Mouse (Mus musculus) heart, postnatal 25 days (tissue): ENCODE results near the gene Acd. TPM values are rescaled to one million over a fixed set of nuclear protein-coding genes. Genes with fewer than 3 reads are reported as not detected.

Experiments used
- DNase-seq: peaks from one replicate; pipeline ENCODE4 v3.0.0; 2022; ENCODE audit warnings: low spot score
- intact Hi-C: fragments of 180-260 bp; cut with DNase I; formaldehyde crosslinking; loops from one replicate; pipeline ENCODE4 v1.15.1; 2025
- total RNA-seq, 2 experiments: library from RNA; stranded (reverse); gene quantifications; 2 replicates each; pipeline ENCODE4 v1.2.3; 2021

The Acd gene
- total RNA-seq: 10 to 100 TPM; 11.1 to 13.7 TPM

GRCm38 (mm10) chr8:105700966-105701824 lies at the start of gene Acd, which contains the start of gene Pard6a:
TSS of gene Acd (minus strand) at chr8:105701102.
TSS of gene Pard6a (plus strand) at chr8:105701148.
- peak; percentile 90 for DNase-seq
- intact Hi-C loops: no loop called here

GRCm38 (mm10) chr8:105750606-105751005 lies 49.7 kb upstream of the Acd start:
- intact Hi-C loops: no loop called here

GRCm38 (mm10) chr8:105743301-105743700 lies 42.4 kb upstream of the Acd start:
- intact Hi-C loops: no loop called here
- DNase-seq: no peak

More at GRCm38 (mm10) chr8:105750606-105751005, 49.7 kb upstream of the Acd start:
- DNase-seq: peak; percentile 15

GRCm38 (mm10) chr8:105739216-105739615 lies 38.3 kb upstream of the Acd start:
- intact Hi-C loops: no loop called here
- no peak for DNase-seq

GRCm38 (mm10) chr8:105732186-105732585 lies 31.3 kb upstream of the Acd start:
- DNase-seq: no peak
- intact Hi-C loops: no loop called here

GRCm38 (mm10) chr8:105727397-105728124 lies 26.7 kb upstream of the Acd start:
- DNase-seq: peak; percentile 65
- intact Hi-C loops: loop anchor here (5.0 kb wide), 1 partner anchor 45 kb away; no protein-coding TSS in a partner anchor

GRCm38 (mm10) chr8:105725726-105726125 lies 24.8 kb upstream of the Acd start:
- intact Hi-C loops: loop anchor here (5.0 kb wide), 1 partner anchor 47 kb away; no protein-coding TSS in a partner anchor
- DNase-seq: no peak

GRCm38 (mm10) chr8:105722861-105723260 lies 22.0 kb upstream of the Acd start:
- no peak for DNase-seq
- intact Hi-C loops: no loop called here

- no peak for DNase-seq
- intact Hi-C loops: no loop called here
These were observed 18.7 kb upstream of the Acd start for GRCm38 (mm10) chr8:105719637-105720036.

GRCm38 (mm10) chr8:105716302-105716945 lies 15.5 kb upstream of the Acd start:
- intact Hi-C loops: no loop called here
- DNase-seq: no peak

- no peak for DNase-seq
- intact Hi-C loops: no loop called here
These were observed 14.1 kb upstream of the Acd start for GRCm38 (mm10) chr8:105715042-105715441.

GRCm38 (mm10) chr8:105714139-105714538 lies 13.2 kb upstream of the Acd start:
- intact Hi-C loops: loop anchor here (1.0 to 5.0 kb wide), 5 partner anchors 43 to 308 kb away; partner anchors contain the start of genes Gfod2, Ranbp10 and Tsnaxip1
- DNase-seq: peak; percentile 62

GRCm38 (mm10) chr8:105712286-105712685 lies 11.4 kb upstream of the Acd start:
- intact Hi-C loops: loop anchor here (5.0 kb wide), 3 partner anchors 45 to 310 kb away; partner anchors contain the start of genes Gfod2, Ranbp10 and Tsnaxip1
- DNase-seq: no peak

GRCm38 (mm10) chr8:105709317-105709716 lies 8.4 kb upstream of the Acd start:
- intact Hi-C loops: no loop called here

GRCm38 (mm10) chr8:105708675-105709074 lies 7.8 kb upstream of the Acd start:
- DNase-seq: no peak
- intact Hi-C loops: no loop called here

More at GRCm38 (mm10) chr8:105709317-105709716, 8.4 kb upstream of the Acd start:
- no peak for DNase-seq

GRCm38 (mm10) chr8:105707498-105708403 lies 6.8 kb upstream of the Acd start, which contains the start of the genes 4933405L10Rik and Enkd1:
TSS of gene 4933405L10Rik (plus strand) at chr8:105707655.
TSS of gene Enkd1 (minus strand) at chr8:105708210.
- intact Hi-C loops: no loop called here
- DNase-seq: peak; percentile 60

- intact Hi-C loops: no loop called here
- no peak for DNase-seq
These were observed 5.5 kb upstream of the Acd start for GRCm38 (mm10) chr8:105706426-105706825.

GRCm38 (mm10) chr8:105704955-105705354 lies 4.1 kb upstream of the Acd start:
- DNase-seq: no peak
- intact Hi-C loops: no loop called here
